Mouse (Mus musculus) thymus, adult 2 months (tissue): ENCODE data around the gene Cilp.

Source experiments
- CTCF ChIP-seq: fragments of 200-500 bp; IDR thresholded peaks from 2 replicates; pipeline ENCODE4 v1.5.1; 2012; ENCODE audit warnings: mild to moderate bottlenecking, control low read depth, low read length, moderate library complexity, borderline replicate concordance; ENCODE audit not compliant: control insufficient read depth, poor library complexity, insufficient read depth; ENCODE audit errors: extremely low read depth
- POLR2A ChIP-seq: fragments of 200-500 bp; IDR thresholded peaks from 2 replicates; pipeline ENCODE4 v1.6.1; 2012; ENCODE audit warnings: mild to moderate bottlenecking, low read length, control low read depth, moderate library complexity; ENCODE audit not compliant: control insufficient read depth, poor library complexity, insufficient read depth; ENCODE audit errors: extremely low read depth

DNA sequence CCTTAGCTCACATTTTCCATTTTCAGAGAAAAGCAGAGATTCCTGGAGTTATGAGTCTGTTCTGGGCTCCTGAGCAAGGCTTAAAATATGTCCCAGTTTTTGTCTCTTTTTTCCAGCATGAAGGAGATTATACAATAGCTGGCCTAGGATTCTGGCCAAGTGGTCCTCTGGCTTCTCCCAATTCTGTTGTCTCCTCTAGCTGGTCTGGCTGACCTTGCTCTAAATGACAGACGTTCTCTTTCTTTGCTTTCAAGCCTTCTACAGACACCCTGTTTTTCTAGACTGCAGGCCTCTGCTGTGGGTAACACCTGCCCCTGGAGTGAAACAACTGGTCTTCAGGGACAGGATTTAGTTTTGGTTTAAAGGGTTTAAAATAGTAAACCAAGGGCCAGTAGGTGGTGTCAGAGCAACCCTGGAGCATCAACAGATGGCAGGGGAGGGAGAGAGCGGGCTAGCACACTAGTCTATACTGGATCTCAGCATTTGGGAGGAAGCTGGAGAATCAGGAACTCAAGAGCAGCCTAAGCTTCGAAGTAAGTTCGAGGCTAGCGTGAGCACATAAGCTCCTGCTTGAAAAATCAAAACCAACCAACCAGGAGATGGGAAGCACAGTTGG is 16.7 kb downstream of the Cilp start:
- TF ChIP-seq POLR2A (no peak), CTCF (no peak)
